Mouse (Mus musculus) induced T-regulatory cell, adult 2 months (primary cell): ENCODE measurements around the gene Olfr329-ps.
A peak's percentile ranks its signal among the peaks of the same experiment; 100 is the strongest.
"Not testable (repeated sequence)": the region's sequence is repeated elsewhere in the genome, so short reads cannot be mapped to it uniquely, and the experiment has no call there.

ENCODE experiments used
- DNase-seq: peaks from one replicate; pipeline ENCODE4 v3.0.0-alpha.2; 2012; ENCODE audit warnings: low read depth

Gene Olfr329-ps

GRCm38 (mm10) chr11:58546322-58546721 is at the start of gene Olfr329-ps:
Gene Olfr329-ps, minus strand, starts transcription at chr11:58546422.
- DNase-seq, result no peak

- no peak for DNase-seq
Observed at GRCm38 (mm10) chr11:58594814-58595213, 48.6 kb upstream of the Olfr329-ps start, which contains the start of gene Olfr324. Gene Olfr324, plus strand, starts transcription at chr11:58595114.

DNA sequence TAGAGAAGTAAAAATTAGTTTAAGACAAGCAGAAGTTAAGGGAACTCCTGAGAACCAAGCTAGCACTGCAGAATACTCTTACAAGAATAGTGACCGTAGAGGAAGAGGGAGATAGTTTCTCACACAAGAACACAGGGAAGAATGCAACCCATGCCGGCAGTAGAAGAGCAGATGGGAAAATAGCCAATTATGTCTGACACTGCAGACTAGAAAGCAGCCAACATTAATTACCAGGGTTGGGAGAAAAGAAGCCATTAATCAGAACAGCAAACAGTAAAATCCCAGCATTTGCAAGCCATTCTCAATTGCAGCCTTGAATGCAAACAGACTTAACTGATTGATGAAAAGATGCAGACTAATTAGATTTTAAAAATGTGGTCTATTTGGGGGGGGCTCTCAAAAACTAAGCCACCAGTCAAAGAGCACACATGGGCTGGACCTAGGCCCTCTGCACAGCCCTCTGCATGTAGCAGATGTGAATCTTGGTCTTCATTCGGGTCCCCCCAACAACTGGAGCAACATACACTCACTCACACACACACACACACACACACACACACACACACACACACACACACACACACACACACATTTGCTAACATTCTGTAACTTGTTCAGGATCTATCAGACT is 42.5 kb upstream of the Olfr329-ps start:
- no peak for DNase-seq

- DNase-seq, result peak; percentile 29
Observed at GRCm38 (mm10) chr11:58587898-58588348, 41.7 kb upstream of the Olfr329-ps start.

DNA sequence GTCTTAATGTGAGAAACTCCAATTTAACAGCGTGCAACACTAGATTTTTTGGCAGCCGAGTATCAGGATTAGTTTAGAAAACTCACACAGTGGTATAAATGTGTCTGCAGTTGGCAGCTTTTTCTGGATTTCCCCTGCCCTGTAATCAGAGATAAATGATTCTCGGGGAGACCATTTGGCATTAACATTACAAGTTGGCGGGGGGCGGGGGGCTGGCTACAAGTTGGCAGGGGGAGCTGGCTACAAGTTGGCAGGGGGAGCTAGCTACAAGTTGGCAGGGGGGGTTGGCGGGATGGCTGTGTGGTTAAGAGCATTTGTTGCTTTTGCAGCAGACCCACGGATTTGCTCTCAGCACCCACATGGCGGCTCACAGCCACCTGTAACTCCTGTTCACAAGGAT is 32.4 kb upstream of the Olfr329-ps start:
- no peak for DNase-seq

GRCm38 (mm10) chr11:58577430-58577829 is 31.2 kb upstream of the Olfr329-ps start, which contains the start of gene Olfr325:
Gene Olfr325, plus strand, starts transcription at chr11:58577730.
- DNase-seq, result no peak

DNA sequence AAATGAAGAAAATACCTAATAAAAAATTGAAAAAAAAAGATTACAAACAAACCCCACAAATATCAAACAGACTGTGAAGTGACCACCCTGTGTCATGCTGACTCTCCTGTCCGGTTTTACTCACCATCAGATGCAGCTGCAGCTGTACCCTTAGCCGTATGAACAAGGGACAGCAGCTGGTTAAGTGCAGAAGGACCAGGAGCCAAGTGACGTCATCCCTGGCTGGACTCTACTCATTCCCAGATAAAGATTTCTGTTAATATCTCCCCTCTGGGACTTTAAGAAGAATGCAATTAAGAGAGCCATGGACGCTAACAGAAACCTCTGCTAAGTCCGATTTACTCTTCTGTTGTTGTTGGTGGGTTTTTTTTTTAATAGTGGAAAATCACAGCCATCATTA is 24.2 kb upstream of the Olfr329-ps start, which contains the start of gene Olfr224:
TSS of gene Olfr224 (minus strand) at position 149 of the 400 bp plus-strand sequence.
- DNase-seq, result no peak

DNA sequence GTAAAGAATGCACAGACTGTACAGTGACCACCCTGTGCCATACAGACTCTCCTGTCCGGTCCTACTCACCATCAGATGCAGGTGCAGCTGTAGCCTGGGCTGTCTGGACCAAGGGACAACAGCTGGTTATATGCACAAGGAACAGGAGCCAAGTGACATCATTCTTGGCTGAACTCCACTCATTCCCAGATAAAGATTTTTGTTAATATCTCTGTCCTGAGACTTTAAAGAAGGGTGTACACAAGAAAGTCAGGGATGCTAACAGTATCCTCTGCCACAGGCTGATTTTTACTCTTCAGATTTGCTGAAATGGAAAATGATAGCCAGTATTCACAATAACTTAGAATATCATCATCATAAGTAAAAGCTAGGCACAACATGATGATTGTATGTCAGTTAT is 9.3 kb upstream of the Olfr329-ps start, which contains the start of gene Olfr328:
TSS of gene Olfr328 (minus strand) at position 101 of the 400 bp plus-strand sequence.
- no peak for DNase-seq

DNA sequence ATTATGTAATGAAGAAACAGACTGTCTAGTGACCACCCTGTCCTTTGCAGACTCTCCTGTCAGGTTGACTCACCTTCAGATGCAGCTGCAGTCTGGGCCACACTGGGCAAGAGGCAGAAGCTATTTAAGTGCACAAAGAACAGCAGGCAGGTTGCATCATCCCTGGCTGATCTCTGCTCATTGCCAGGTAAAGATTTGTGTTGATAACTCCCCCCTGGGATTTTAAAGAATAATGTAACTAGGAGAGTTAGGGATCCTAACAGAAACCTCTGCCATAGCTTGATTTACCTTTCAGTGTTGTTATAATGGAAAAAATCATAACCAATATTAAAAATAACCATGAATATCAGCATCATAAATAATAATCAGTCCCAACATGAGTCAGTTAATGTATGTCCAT is 11.5 kb downstream of the Olfr329-ps start, which contains the start of gene Olfr330:
TSS of gene Olfr330 (minus strand) at position 101 of the 400 bp plus-strand sequence.
- not testable (repeated sequence) for DNase-seq

DNA sequence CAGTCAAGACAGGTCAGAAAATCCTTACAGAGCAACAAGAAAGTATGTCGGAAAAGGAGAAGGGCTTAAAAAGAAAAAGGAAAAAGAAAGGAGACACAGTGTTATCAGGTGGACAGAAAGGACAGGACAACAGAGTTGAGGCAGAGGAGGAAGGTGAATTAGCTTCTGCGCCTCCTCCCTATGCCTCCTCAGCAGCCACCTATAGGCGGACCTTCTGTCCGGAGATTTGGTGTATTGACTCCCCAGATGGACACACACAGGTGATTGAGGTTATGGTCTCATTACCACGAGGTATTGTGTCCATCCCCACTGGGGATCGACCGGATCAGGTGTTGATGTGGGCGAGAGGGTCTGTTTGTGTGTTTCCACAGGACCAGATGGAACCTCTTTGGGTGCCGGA is 26.5 kb downstream of the Olfr329-ps start:
- not testable (repeated sequence) for DNase-seq

GRCm38 (mm10) chr11:58518916-58519315 is 27.3 kb downstream of the Olfr329-ps start:
- not testable (repeated sequence) for DNase-seq

DNA sequence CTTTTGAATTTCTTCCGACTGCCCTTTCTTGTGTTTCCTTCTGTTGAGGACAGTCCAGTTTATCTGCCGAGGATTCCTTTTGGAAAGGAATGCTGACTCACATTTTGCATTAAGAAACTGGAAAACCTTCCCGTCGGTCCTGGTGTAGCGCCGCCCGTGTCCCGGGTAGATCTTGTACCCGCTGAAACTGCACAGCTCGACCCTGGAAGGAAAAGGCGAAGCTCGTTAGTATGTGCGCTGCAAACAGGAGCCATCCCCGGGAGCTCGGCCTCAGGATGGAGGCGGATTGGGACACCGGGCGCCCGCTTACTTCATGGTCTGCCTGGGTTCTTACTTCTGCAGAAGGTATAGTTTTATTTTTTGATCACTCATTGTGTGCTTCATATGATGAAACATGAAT is 37.2 kb downstream of the Olfr329-ps start:
- not testable (repeated sequence) for DNase-seq

- DNase-seq, result not testable (repeated sequence)
Observed at GRCm38 (mm10) chr11:58502472-58502871, 43.8 kb downstream of the Olfr329-ps start, which contains the start of gene Olfr331. Gene Olfr331, minus strand, starts transcription at chr11:58502572.

DNA sequence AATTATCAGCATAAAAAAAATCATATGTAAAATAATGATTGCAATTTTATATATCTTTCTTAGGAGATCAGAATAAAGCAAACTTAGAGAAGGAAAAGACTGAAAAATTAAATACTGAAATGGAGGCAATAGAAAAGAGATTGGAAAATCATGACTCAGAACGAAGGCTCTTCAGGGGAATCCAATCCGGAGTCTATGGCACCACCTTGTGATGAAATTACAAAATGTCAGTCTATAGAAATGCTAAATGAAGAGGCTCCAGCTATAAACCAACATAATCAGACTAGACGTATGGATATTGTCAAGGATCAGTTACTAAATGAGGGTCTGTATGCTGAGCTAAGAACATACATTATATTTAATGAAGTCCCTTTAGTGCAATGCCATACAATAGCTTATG is 46.9 kb downstream of the Olfr329-ps start:
- DNase-seq, result peak; percentile 4

DNA sequence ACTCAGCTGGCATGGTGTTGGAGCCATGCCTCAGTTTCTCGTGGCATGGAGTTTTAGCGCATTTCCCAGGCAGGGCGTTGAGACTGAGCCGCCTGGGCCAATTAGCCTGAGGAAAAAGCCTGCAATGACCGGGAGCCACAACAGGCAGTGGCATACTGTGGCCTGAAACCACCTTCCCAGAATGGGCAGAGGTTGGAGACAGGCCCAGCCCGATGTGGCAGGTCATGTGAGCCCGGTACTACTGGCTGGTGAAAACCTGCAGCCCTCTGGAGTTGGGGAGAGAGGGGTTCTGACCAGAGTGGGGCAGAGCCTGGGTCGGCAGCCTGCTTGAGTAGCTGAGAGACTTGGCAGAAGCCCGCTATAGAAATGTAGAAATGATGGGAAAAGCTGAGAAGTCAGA is 47.5 kb downstream of the Olfr329-ps start:
- no peak for DNase-seq

DNA sequence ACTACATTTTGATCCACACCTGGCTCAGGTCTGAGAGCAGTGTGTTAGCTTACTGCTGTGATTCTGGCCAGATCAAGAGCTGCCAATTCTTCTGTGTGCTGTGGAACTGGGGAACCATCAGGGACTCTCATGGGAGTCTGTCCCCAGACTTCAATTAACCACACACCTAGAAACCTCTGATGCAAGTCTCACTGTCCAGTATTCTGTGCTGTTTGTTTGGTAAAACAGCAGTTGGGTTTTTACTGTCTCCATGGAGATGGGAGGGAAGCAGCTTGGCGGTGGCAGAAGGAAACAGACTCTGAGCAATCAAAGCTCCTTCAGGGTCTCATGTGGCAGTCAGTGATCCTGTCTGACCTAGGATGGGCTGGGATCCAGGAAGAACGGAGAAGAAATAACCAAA is 53.8 kb downstream of the Olfr329-ps start, which contains the start of gene Olfr332:
TSS of gene Olfr332 (minus strand) at position 101 of the 400 bp plus-strand sequence.
- no peak for DNase-seq
